Mouse (Mus musculus) adrenal gland, postnatal 4 days (tissue): ENCODE measurements around the gene Plin3. TPM values are rescaled to one million over a fixed set of nuclear protein-coding genes. Genes with fewer than 3 reads are reported as not detected.
"Not testable (repeated sequence)": the region's sequence is repeated elsewhere in the genome, so short reads cannot be mapped to it uniquely, and the experiment has no call there.

Experiments used
- DNase-seq, 2 experiments: peaks; one replicate each; pipeline ENCODE4 v3.0.0; 2021 to 2022; ENCODE audit warnings: low spot score in 2 of 2, mixed read lengths in 2 of 2
- total RNA-seq, 2 experiments: library from RNA; stranded (reverse); gene quantifications; 2 replicates each; pipeline ENCODE4 v1.2.3; 2021

The Plin3 gene
- total RNA-seq, 2 experiments from 2014 or later, result 83.2 to 87.5 TPM

- DNase-seq, result no peak
Observed at GRCm38 (mm10) chr17:56275842-56276480, 16.7 kb downstream of the Plin3 start.

GRCm38 (mm10) chr17:56273986-56274385 is 18.7 kb downstream of the Plin3 start:
- DNase-seq, result no peak

GRCm38 (mm10) chr17:56273482-56273881 is 19.2 kb downstream of the Plin3 start:
- no peak for DNase-seq

- DNase-seq, result no peak
Observed at GRCm38 (mm10) chr17:56272644-56273043, 20.0 kb downstream of the Plin3 start.

- no peak for DNase-seq
Observed at GRCm38 (mm10) chr17:56271609-56272253, 20.9 kb downstream of the Plin3 start.

GRCm38 (mm10) chr17:56269741-56270140 is 22.9 kb downstream of the Plin3 start:
- no peak for DNase-seq

GRCm38 (mm10) chr17:56269153-56269630 is 23.5 kb downstream of the Plin3 start:
- no peak for DNase-seq

- DNase-seq, result no peak
Observed at GRCm38 (mm10) chr17:56266271-56266670, 26.4 kb downstream of the Plin3 start.

GRCm38 (mm10) chr17:56265869-56266268 is 26.8 kb downstream of the Plin3 start:
- DNase-seq, result no peak

- DNase-seq, result no peak
Observed at GRCm38 (mm10) chr17:56265011-56265410, 27.7 kb downstream of the Plin3 start.

- no peak for DNase-seq
Observed at GRCm38 (mm10) chr17:56264020-56264419, 28.7 kb downstream of the Plin3 start.

GRCm38 (mm10) chr17:56262645-56263094 is 30.0 kb downstream of the Plin3 start:
- no peak for DNase-seq

- no peak for DNase-seq
Observed at GRCm38 (mm10) chr17:56261166-56261565, 31.5 kb downstream of the Plin3 start.

GRCm38 (mm10) chr17:56259301-56260037 is 33.2 kb downstream of the Plin3 start:
- DNase-seq, result no peak

GRCm38 (mm10) chr17:56258812-56259211 is 33.9 kb downstream of the Plin3 start:
- DNase-seq, result not testable (repeated sequence)

- not testable (repeated sequence) for DNase-seq
Observed at GRCm38 (mm10) chr17:56258269-56258668, 34.4 kb downstream of the Plin3 start.

GRCm38 (mm10) chr17:56257181-56257894 is 35.3 kb downstream of the Plin3 start:
- DNase-seq, result no peak

GRCm38 (mm10) chr17:56256239-56256881 is 36.3 kb downstream of the Plin3 start, which contains the start of gene Fem1a:
TSS of gene Fem1a (plus strand) at chr17:56256810.
- peak; percentile 60 to 81 for DNase-seq

- DNase-seq, result peak; percentile 94 to 96
Observed at GRCm38 (mm10) chr17:56255863-56256238, 36.8 kb downstream of the Plin3 start.

- DNase-seq, result no peak
Observed at GRCm38 (mm10) chr17:56255429-56255828, 37.2 kb downstream of the Plin3 start.

GRCm38 (mm10) chr17:56254695-56255094 is 38.0 kb downstream of the Plin3 start:
- DNase-seq, result no peak
